Mouse (Mus musculus) cortical plate, adult 2 months (tissue): ENCODE measurements around the gene Olfr286. TPM values are rescaled to one million over a fixed set of nuclear protein-coding genes. Genes with fewer than 3 reads are reported as not detected.

Experiments
- H3K27ac ChIP-seq: fragments of 200-500 bp; 2 replicates; pipeline ENCODE4 v1.5.1; 2012; ENCODE audit warnings: low read length, control low read depth, inconsistent platforms; ENCODE audit not compliant: insufficient read depth
- H3K4me1 ChIP-seq: fragments of 200-500 bp; 2 replicates; pipeline ENCODE4 v1.6.1; 2011; ENCODE audit warnings: low read length; ENCODE audit not compliant: control insufficient read depth, insufficient read depth
- H3K4me3 ChIP-seq: fragments of 200-500 bp; 2 replicates; pipeline ENCODE4 v1.5.1; 2011; ENCODE audit warnings: mild to moderate bottlenecking, low read length, control low read depth; ENCODE audit not compliant: insufficient read depth
- CTCF ChIP-seq: fragments of 200-500 bp; IDR thresholded peaks from 2 replicates; pipeline ENCODE4 v1.5.1; 2011; ENCODE audit warnings: mild to moderate bottlenecking, control low read depth, low read length; ENCODE audit not compliant: insufficient read depth; ENCODE audit errors: extremely low read depth
- POLR2A ChIP-seq: fragments of 200-500 bp; IDR thresholded peaks from 2 replicates; pipeline ENCODE4 v1.6.1; 2011; ENCODE audit warnings: mild to moderate bottlenecking, low read length, control low read depth; ENCODE audit not compliant: insufficient read depth; ENCODE audit errors: extremely low read depth
- polyA plus RNA-seq: library from polyadenylated mRNA; depleted of rRNA; stranded (reverse); fragments of >200 nt; gene quantifications from 2 replicates; pipeline ENCODE4 v1.2.3, GENCODE M21; 2012; rRNA removed

The Olfr286 gene
- polyA plus RNA-seq, 1 experiment = not detected

GRCm38 (mm10) chr15:98213336-98213870, 20.8 kb downstream of the Olfr286 start:
- no peak overlapping the region for H3K4me3 ChIP-seq
- H3K27ac ChIP-seq = no peak overlapping the region
- H3K4me1 ChIP-seq = no peaks in the 10 kb centered on the region
- no peak for TF ChIP-seq CTCF

- Histone ChIP-seq H3K4me3 (no peak overlapping the region), H3K4me1 (no peaks in the 10 kb centered on the region), H3K27ac (no peak overlapping the region)
- TF ChIP-seq POLR2A = no peak
- no peak for TF ChIP-seq CTCF
Observed at GRCm38 (mm10) chr15:98209676-98210075, 24.6 kb downstream of the Olfr286 start.

- no peak for TF ChIP-seq POLR2A
- TF ChIP-seq CTCF = no peak
- Histone ChIP-seq H3K4me1 (no peaks in the 10 kb centered on the region), H3K27ac (no peak within 1 kb of the TSS), H3K4me3 (no peak within 1 kb of the TSS)
Observed at GRCm38 (mm10) chr15:98195442-98195841, 38.8 kb downstream of the Olfr286 start, which contains the start of gene Olfr288. Olfr288 (minus strand) TSS chr15:98195542.

GRCm38 (mm10) chr15:98184456-98184855, 49.8 kb downstream of the Olfr286 start:
- no peak overlapping the region for H3K27ac ChIP-seq
- H3K4me1 ChIP-seq = peaks cover 2% of the 10 kb centered on the region; the same call in 1 of the 2 replicates
- H3K4me3 ChIP-seq = no peak overlapping the region
- TF ChIP-seq CTCF (no peak), POLR2A (no peak)

- Histone ChIP-seq H3K4me1 (peaks cover 2% of the 10 kb centered on the region; the same call in 1 of the 2 replicates), H3K27ac (no peak overlapping the region), H3K4me3 (no peak overlapping the region)
- no peak for TF ChIP-seq POLR2A
- no peak for TF ChIP-seq CTCF
Observed at GRCm38 (mm10) chr15:98181856-98182570, 52.2 kb downstream of the Olfr286 start.

DNA sequence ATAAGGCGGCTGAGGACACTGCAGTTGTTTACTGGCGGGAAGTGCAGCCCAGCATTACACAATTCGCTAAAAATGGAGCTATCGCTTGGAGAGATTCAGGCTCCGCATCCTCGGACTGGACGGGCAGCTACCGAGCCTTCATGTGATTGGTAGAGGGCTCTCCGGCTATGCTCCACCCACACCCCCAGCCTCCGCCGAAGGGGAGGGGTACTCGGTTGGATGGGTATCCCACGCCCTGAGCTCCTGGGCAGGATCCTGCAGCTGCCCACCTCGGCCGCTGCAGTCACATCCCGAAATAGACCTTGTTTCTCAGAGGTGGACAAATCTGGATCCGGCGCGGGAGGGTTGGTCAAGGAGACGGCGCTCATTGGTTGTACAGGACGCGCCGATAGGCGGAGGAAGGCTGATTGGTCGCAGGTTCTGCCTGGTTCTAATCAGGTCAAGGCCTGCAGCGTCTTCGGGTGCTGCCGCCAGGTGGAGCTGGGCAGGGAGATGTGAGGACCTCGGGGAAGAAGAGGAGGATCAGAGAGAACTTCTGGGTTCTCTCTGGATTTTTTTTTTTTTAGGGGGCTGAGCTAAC, 53.0 kb downstream of the Olfr286 start:
- peak overlapping the region; percentile 43 for H3K4me3 ChIP-seq
- peak overlapping the region; percentile 75 for H3K27ac ChIP-seq
- H3K4me1 ChIP-seq = peaks cover 2% of the 10 kb centered on the region; the same call in 1 of the 2 replicates
- TF ChIP-seq POLR2A (peak; percentile 58), CTCF (peak; percentile 65)

DNA sequence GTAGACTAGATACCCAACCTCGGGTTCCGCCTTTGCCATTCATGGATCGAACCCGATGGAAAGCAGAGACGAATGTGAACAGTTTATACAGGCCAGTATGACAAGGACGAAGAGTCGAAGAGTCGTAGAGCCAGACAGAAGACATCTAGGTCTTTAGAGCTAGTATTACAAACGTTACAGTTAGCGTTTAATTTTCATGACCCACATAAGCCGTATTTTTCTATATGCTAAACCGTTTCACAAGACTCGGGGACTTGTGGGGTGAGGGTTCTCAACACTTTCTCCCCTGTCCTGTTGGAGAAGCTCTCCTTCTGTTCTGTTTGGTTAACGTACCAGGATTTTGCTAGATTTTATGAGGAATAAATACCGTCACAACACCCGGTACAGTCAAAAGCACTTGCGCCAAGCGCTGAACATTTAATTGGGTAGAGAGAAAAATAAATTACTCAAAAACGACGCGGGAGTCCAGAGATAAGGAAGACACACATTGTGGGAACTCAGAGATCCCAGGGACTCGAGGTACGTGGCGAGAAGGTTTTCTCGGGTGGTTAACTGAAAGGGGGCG, 53.6 kb downstream of the Olfr286 start:
- peak overlapping the region; percentile 43 for H3K4me3 ChIP-seq
- H3K27ac ChIP-seq = peak overlapping the region; percentile 75
- TF ChIP-seq POLR2A = no peak
- TF ChIP-seq CTCF = no peak
- peaks cover 2% of the 10 kb centered on the region; the same call in 1 of the 2 replicates for H3K4me1 ChIP-seq

- Histone ChIP-seq H3K4me1 (peaks cover 3% of the 10 kb centered on the region; the same call in 1 of the 2 replicates), H3K4me3 (no peak overlapping the region), H3K27ac (no peak overlapping the region)
- TF ChIP-seq CTCF (no peak), POLR2A (no peak)
Observed at GRCm38 (mm10) chr15:98177320-98177719, 56.9 kb downstream of the Olfr286 start.

Other genes with a start within 250 kb of the Olfr286 start
- 0.87 and 1.1 TPM in 2 replicates for gene Col2a1, start 229.8 kb downstream of the Olfr286 start, polyA plus RNA-seq
- 391 and 405 TPM in 2 replicates for gene Pfkm, start 141.9 kb downstream of the Olfr286 start, polyA plus RNA-seq
- 10.3 and 10.6 TPM in 2 replicates for gene Senp1, start 140.7 kb downstream of the Olfr286 start, polyA plus RNA-seq
- 66.5 and 69.5 TPM in 2 replicates for gene Asb8, start 68.8 kb downstream of the Olfr286 start, polyA plus RNA-seq
- 22.6 and 23.0 TPM in 2 replicates for gene Ccdc184, start 67.3 kb downstream of the Olfr286 start, polyA plus RNA-seq
- 0.42 and 0.46 TPM in 2 replicates for gene Olfr288, start 38.9 kb downstream of the Olfr286 start, polyA plus RNA-seq
- gene Gm44579, start 13.5 kb downstream of the Olfr286 start, polyA plus RNA-seq = 0.25 TPM in 1 of 2 replicates, not detected in the other
- gene Olfr287, start 13.4 kb downstream of the Olfr286 start, polyA plus RNA-seq = 16.8 and 18.2 TPM in 2 replicates
- not detected in 2 replicates for gene H1fnt, start 22.8 kb upstream of the Olfr286 start, polyA plus RNA-seq
- gene Zfp641, start 61.7 kb upstream of the Olfr286 start, polyA plus RNA-seq = 10.3 and 12.2 TPM in 2 replicates
- not detected in 2 replicates for gene Olfr285, start 82.9 kb upstream of the Olfr286 start, polyA plus RNA-seq
- gene Olfr284, start 106.5 kb upstream of the Olfr286 start, polyA plus RNA-seq = not detected in 2 replicates
- gene Olfr283, start 146.5 kb upstream of the Olfr286 start, polyA plus RNA-seq = 0.21 and 0.26 TPM in 2 replicates
- not detected in 2 replicates for gene Olfr282, start 196.8 kb upstream of the Olfr286 start, polyA plus RNA-seq
- gene Olfr281, start 218.1 kb upstream of the Olfr286 start, polyA plus RNA-seq = not detected in 2 replicates
- not detected in 2 replicates for gene OR5BS1P, start 235.4 kb upstream of the Olfr286 start, polyA plus RNA-seq
- not detected in 2 replicates for gene Lalba, start 248.3 kb upstream of the Olfr286 start, polyA plus RNA-seq